Mouse (Mus musculus): Measurements from ENCODE around the gene Tmem94.

DNA sequence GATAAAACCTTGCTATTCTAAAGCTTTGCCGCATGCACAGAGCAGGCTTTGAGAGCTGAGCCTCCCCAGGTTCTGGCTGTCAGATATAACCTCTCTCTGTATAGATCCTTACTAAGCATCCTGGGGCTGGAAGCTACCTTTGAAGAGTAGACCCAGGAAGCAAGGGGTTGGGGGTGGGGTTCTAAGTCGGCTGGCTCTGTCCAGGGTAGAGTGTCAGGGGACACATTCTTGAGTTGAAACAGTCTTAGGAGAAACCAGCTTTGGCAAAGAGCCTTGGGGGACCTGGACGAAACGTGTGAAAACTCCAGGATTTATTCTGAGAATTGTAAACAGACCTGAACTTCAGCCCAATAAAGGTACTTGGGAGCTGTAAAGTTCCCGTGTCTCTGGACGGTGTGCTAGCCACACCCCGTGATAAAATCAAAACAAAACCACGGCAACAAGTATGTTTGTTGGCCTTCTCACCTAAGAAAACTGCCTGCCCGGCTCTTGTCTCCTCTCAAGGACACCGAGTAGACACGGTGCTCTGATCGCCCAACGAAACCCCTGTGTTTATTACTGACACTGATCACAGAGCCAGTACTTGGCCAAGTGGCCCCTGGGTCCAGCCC, 26.9 kb upstream of the Tmem94 start:
- no peak for TF ChIP-seq POLR2A (IDR thresholded peaks at IDR 0.05; ENCODE audit: insufficient read depth, low read depth, low read length)
- no peak for TF ChIP-seq CTCF (IDR thresholded peaks at IDR 0.05; ENCODE audit: insufficient read depth, low read depth, low read length)

All from olfactory bulb, adult 2 months (tissue).